Mouse (Mus musculus): ENCODE measurements around the gene Tmem43. TPM values are rescaled to one million over a fixed set of nuclear protein-coding genes. Genes with fewer than 3 reads are reported as not detected.

Tmem43 gene
- total and polyA plus RNA-seq, 2 experiments from 2014 or later = 57.2 to 90.0 TPM

DNA sequence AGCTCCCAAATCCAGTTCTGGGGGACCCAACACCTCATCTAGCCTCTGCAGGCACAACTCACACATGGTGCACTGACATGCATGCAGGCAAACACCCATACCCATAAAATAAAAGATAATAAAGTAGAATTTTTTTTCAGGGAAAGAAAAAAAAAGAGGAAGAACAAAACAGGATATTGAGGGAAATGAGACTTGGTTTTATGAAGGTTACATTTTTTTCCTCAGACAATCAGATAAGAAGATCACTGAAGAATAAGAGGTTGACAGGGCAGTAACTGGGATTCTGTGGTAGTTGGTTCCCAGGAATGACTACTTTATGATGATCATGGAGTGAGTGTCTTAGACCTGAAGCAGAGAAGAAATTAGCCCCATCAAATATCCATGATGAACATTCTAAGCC, 40.6 kb downstream of the Tmem43 start:
- no peaks in the 10 kb centered on the region for H3K4me1 ChIP-seq (ENCODE audit: insufficient read depth, low read length)
- ATAC-seq (ENCODE audit: low FRiP score) (no peak), DNase-seq (ENCODE audit: low spot score) (no peak)
- peaks cover 12% of the 10 kb centered on the region for H3K36me3 ChIP-seq (ENCODE audit: insufficient read depth, low read length)
- H3K4me3 ChIP-seq (ENCODE audit: low read depth, low read length) = no peak overlapping the region
- H3K9ac ChIP-seq (replicated peaks; ENCODE audit: low read length, poor library complexity, severe bottlenecking) = no peak overlapping the region
- H3K9me3 ChIP-seq (ENCODE audit: low read length) = no peaks in the 10 kb centered on the region
- no peak overlapping the region for H3K27ac ChIP-seq (ENCODE audit: low read depth, low read length)
- TF ChIP-seq CTCF (IDR thresholded peaks at IDR 0.05) = no peak
- no peak overlapping the region for H3K4me2 ChIP-seq (ENCODE audit: low read depth, low read length, poor library complexity, severe bottlenecking)
- no peaks in the 10 kb centered on the region for H3K27me3 ChIP-seq (ENCODE audit: insufficient read depth, low read length)

- ATAC-seq (ENCODE audit: low FRiP score) = no peak; the same call in 1 of the 2 replicates
- H3K9ac ChIP-seq (replicated peaks; ENCODE audit: low read length, poor library complexity, severe bottlenecking) = peak overlapping the region; percentile 87
- H3K36me3 ChIP-seq (ENCODE audit: insufficient read depth, low read length) = peaks cover 15% of the 10 kb centered on the region
- H3K4me1 ChIP-seq (ENCODE audit: insufficient read depth, low read length) = no peaks in the 10 kb centered on the region
- no peak for TF ChIP-seq CTCF (IDR thresholded peaks at IDR 0.05)
- H3K9me3 ChIP-seq (ENCODE audit: low read length) = no peaks in the 10 kb centered on the region
- no peak for DNase-seq (ENCODE audit: low spot score)
- H3K4me2 ChIP-seq (ENCODE audit: low read depth, low read length, poor library complexity, severe bottlenecking) = peak overlapping the region; percentile 74
- H3K27ac ChIP-seq (ENCODE audit: low read depth, low read length) = no peak overlapping the region
- 28% methylated on average over 10 of the region's 10 CpGs for WGBS
- no peaks in the 10 kb centered on the region for H3K27me3 ChIP-seq (ENCODE audit: insufficient read depth, low read length)
- peak overlapping the region; percentile 87 for H3K4me3 ChIP-seq (ENCODE audit: low read depth, low read length)
These were observed 41.3 kb downstream of the Tmem43 start for GRCm38 (mm10) chr6:91514737-91515362.

DNA sequence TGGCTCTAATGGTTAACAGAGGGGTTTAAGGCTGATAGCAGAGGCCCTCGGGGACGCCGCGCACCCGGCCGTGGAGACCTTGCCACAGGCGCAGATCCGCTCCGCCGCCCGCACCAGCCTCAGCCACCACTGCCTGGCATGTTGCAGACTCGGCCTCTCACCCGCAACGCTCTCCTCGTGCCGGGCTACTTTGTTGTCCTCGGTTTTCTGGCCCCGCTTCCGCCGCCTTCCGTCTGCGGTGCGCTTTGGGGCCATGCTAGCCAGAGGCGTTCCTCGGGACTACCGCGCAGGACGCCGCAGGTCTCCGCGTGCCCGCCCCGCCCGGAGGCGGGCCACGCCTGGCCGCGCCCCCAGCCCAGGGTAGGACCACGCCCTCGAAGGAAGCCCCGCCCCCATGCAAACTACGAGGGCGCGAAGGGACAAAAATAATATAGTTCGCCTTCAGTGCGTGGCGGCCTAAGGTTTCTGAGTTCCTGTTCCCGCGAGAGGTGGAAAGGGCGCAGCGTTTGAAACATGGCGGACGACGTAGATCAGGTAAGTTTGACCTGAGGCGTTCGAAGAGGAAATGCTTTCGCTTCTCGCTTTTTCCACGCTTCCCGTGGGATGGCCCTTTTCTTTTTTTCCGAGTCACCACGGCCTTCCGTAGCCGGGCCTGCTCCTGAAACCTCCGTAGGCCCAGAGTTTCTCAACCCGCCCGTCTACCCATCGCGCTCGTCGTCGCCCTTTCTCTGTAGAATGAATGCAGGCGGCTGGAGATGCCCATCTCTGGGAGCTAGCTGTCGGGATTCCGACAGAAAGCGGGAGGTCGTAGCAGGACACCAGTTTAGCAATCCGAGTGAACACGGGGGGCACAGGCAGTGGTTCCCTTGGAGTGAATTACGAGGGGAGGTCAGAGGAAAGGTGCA, 42.3 kb downstream of the Tmem43 start, which contains the start of the genes Xpc and Lsm3:
TSS of gene Xpc (minus strand) at position 344 of the 905 bp plus-strand sequence.
TSS of gene Lsm3 (plus strand) at position 384 of the 905 bp plus-strand sequence.
- DNase-seq (ENCODE audit: low spot score) = peak; percentile 96
- Histone ChIP-seq H3K4me1 (ENCODE audit: insufficient read depth, low read length) (no peaks in the 10 kb centered on the region), H3K9ac (replicated peaks; ENCODE audit: low read length, poor library complexity, severe bottlenecking) (peak within 1 kb of the TSS; percentile 87), H3K27me3 (ENCODE audit: insufficient read depth, low read length) (no peaks in the 10 kb centered on the region), H3K27ac (ENCODE audit: low read depth, low read length) (peak within 1 kb of the TSS; percentile 76), H3K36me3 (ENCODE audit: insufficient read depth, low read length) (peaks cover 24% of the 10 kb centered on the region), H3K4me2 (ENCODE audit: low read depth, low read length, poor library complexity, severe bottlenecking) (peak within 1 kb of the TSS; percentile 87), H3K9me3 (ENCODE audit: low read length) (no peaks in the 10 kb centered on the region), H3K4me3 (ENCODE audit: low read depth, low read length) (peak within 1 kb of the TSS; percentile 87)
- peak; percentile 95 for ATAC-seq (ENCODE audit: low FRiP score)
- TF ChIP-seq CTCF (IDR thresholded peaks at IDR 0.05) = peak; percentile 14
- WGBS = under 1% methylated on average over 80 of the region's 80 CpGs

- no peak overlapping the region for H3K4me3 ChIP-seq (ENCODE audit: low read depth, low read length)
- no peak for TF ChIP-seq CTCF (IDR thresholded peaks at IDR 0.05)
- no peaks in the 10 kb centered on the region for H3K4me1 ChIP-seq (ENCODE audit: insufficient read depth, low read length)
- H3K9ac ChIP-seq (replicated peaks; ENCODE audit: low read length, poor library complexity, severe bottlenecking) = no peak overlapping the region
- H3K27me3 ChIP-seq (ENCODE audit: insufficient read depth, low read length) = no peaks in the 10 kb centered on the region
- H3K36me3 ChIP-seq (ENCODE audit: insufficient read depth, low read length) = peaks cover 49% of the 10 kb centered on the region
- no peaks in the 10 kb centered on the region for H3K9me3 ChIP-seq (ENCODE audit: low read length)
- DNase-seq (ENCODE audit: low spot score) (no peak), ATAC-seq (ENCODE audit: low FRiP score) (no peak)
- 93% methylated on average over 7 of the region's 7 CpGs for WGBS
- no peak overlapping the region for H3K27ac ChIP-seq (ENCODE audit: low read depth, low read length)
- H3K4me2 ChIP-seq (ENCODE audit: low read depth, low read length, poor library complexity, severe bottlenecking) = no peak overlapping the region
These were observed 45.0 kb downstream of the Tmem43 start for GRCm38 (mm10) chr6:91518454-91519020.

- H3K27ac ChIP-seq (ENCODE audit: low read depth, low read length) = no peak overlapping the region
- no peak overlapping the region for H3K4me3 ChIP-seq (ENCODE audit: low read depth, low read length)
- peaks cover 61% of the 10 kb centered on the region for H3K36me3 ChIP-seq (ENCODE audit: insufficient read depth, low read length)
- 93% methylated on average over 5 of the region's 5 CpGs for WGBS
- no peak overlapping the region for H3K4me2 ChIP-seq (ENCODE audit: low read depth, low read length, poor library complexity, severe bottlenecking)
- TF ChIP-seq CTCF (IDR thresholded peaks at IDR 0.05) = no peak
- H3K9ac ChIP-seq (replicated peaks; ENCODE audit: low read length, poor library complexity, severe bottlenecking) = no peak overlapping the region
- no peaks in the 10 kb centered on the region for H3K27me3 ChIP-seq (ENCODE audit: insufficient read depth, low read length)
- H3K9me3 ChIP-seq (ENCODE audit: low read length) = no peaks in the 10 kb centered on the region
- no peak for DNase-seq (ENCODE audit: low spot score)
- H3K4me1 ChIP-seq (ENCODE audit: insufficient read depth, low read length) = no peaks in the 10 kb centered on the region
- no peak for ATAC-seq (ENCODE audit: low FRiP score)
These were observed 49.3 kb downstream of the Tmem43 start for GRCm38 (mm10) chr6:91522816-91523215.
